Mouse (Mus musculus) megakaryocyte, embryonic 14.5 days (primary cell): ENCODE measurements around the gene Acot7. TPM values are rescaled to one million over a fixed set of nuclear protein-coding genes. Genes with fewer than 3 reads are reported as not detected.

Experiments
- H3K27me3 ChIP-seq: replicated peaks from 2 replicates; pipeline ENCODE3; 2012; ENCODE audit warnings: inconsistent platforms
- H3K36me3 ChIP-seq: replicated peaks from 2 replicates; pipeline ENCODE3; 2012; ENCODE audit warnings: low read length, inconsistent platforms, mixed read lengths
- H3K4me1 ChIP-seq: 2 replicates; pipeline ENCODE4 v1.6.1; 2012; ENCODE audit warnings: inconsistent platforms
- H3K4me3 ChIP-seq: replicated peaks from 2 replicates; pipeline ENCODE3; 2012; ENCODE audit warnings: moderate library complexity, mild to moderate bottlenecking, inconsistent platforms
- H3K9me3 ChIP-seq: 2 replicates; pipeline ENCODE4 v1.6.1; 2012; ENCODE audit warnings: inconsistent platforms
- FLI1 ChIP-seq: IDR thresholded peaks from 2 replicates; pipeline ENCODE4 v1.6.1; 2012; ENCODE audit warnings: low read length, inconsistent platforms, mixed read lengths
- GATA1 ChIP-seq: IDR thresholded peaks from 3 replicates; pipeline ENCODE4 v1.6.1; 2012; ENCODE audit warnings: mixed read lengths, low read length, inconsistent platforms, borderline replicate concordance
- polyA plus RNA-seq: library from polyadenylated mRNA; stranded (reverse); fragments of >175 nt; gene quantifications from 2 replicates; pipeline ENCODE4 v1.2.3, GENCODE M21; 2012; ENCODE audit warnings: low replicate concordance; ENCODE audit not compliant: insufficient read depth

The Acot7 gene
- polyA plus RNA-seq, 1 experiment, result 103 TPM

GRCm38 (mm10) chr4:152283186-152283950, 105.4 kb downstream of the Acot7 start:
- peaks cover 39% of the 10 kb centered on the region for H3K4me1 ChIP-seq
- peak overlapping the region; percentile 88 for H3K4me3 ChIP-seq
- TF ChIP-seq GATA1 (no peak), FLI1 (no peak)
- H3K9me3 ChIP-seq, result no peaks in the 10 kb centered on the region; the same call in 1 of the 2 replicates
- H3K27me3 ChIP-seq, result peaks cover 97% of the 10 kb centered on the region
- no peaks in the 10 kb centered on the region for H3K36me3 ChIP-seq

- H3K4me1 ChIP-seq, result peaks cover 39% of the 10 kb centered on the region
- H3K9me3 ChIP-seq, result no peaks in the 10 kb centered on the region; the same call in 1 of the 2 replicates
- TF ChIP-seq FLI1 (no peak), GATA1 (no peak)
- peaks cover 93% of the 10 kb centered on the region for H3K27me3 ChIP-seq
- H3K36me3 ChIP-seq, result no peaks in the 10 kb centered on the region
- no peak overlapping the region for H3K4me3 ChIP-seq
Observed at GRCm38 (mm10) chr4:152285505-152285904, 107.6 kb downstream of the Acot7 start.

- Histone ChIP-seq H3K4me3 (no peak overlapping the region), H3K36me3 (no peaks in the 10 kb centered on the region), H3K4me1 (peaks cover 41% of the 10 kb centered on the region), H3K9me3 (no peaks in the 10 kb centered on the region; the same call in 1 of the 2 replicates), H3K27me3 (peaks cover 93% of the 10 kb centered on the region)
- TF ChIP-seq GATA1, result no peak
- no peak for TF ChIP-seq FLI1
Observed at GRCm38 (mm10) chr4:152286183-152286582, 108.2 kb downstream of the Acot7 start.

- peaks cover 93% of the 10 kb centered on the region for H3K27me3 ChIP-seq
- no peak for TF ChIP-seq GATA1
- no peak for TF ChIP-seq FLI1
- peak overlapping the region; percentile 1 for H3K4me3 ChIP-seq
- no peaks in the 10 kb centered on the region; the same call in 1 of the 2 replicates for H3K9me3 ChIP-seq
- no peaks in the 10 kb centered on the region for H3K36me3 ChIP-seq
- peaks cover 41% of the 10 kb centered on the region for H3K4me1 ChIP-seq
Observed at GRCm38 (mm10) chr4:152286887-152287286, 109.0 kb downstream of the Acot7 start.

GRCm38 (mm10) chr4:152287317-152288120, 109.6 kb downstream of the Acot7 start:
- H3K27me3 ChIP-seq, result peaks cover 93% of the 10 kb centered on the region
- peaks cover 37% of the 10 kb centered on the region for H3K4me1 ChIP-seq
- no peak for TF ChIP-seq FLI1
- TF ChIP-seq GATA1, result no peak
- H3K9me3 ChIP-seq, result no peaks in the 10 kb centered on the region; the same call in 1 of the 2 replicates
- H3K4me3 ChIP-seq, result peak overlapping the region; percentile 30
- H3K36me3 ChIP-seq, result no peaks in the 10 kb centered on the region

GRCm38 (mm10) chr4:152288398-152288945, 110.5 kb downstream of the Acot7 start:
- H3K4me1 ChIP-seq, result peaks cover 35% of the 10 kb centered on the region
- TF ChIP-seq FLI1 (no peak), GATA1 (no peak)
- H3K4me3 ChIP-seq, result no peak overlapping the region
- no peaks in the 10 kb centered on the region for H3K36me3 ChIP-seq
- H3K27me3 ChIP-seq, result peaks cover 92% of the 10 kb centered on the region
- H3K9me3 ChIP-seq, result no peaks in the 10 kb centered on the region; the same call in 1 of the 2 replicates

GRCm38 (mm10) chr4:152290385-152290784, 112.5 kb downstream of the Acot7 start:
- Histone ChIP-seq H3K4me1 (peaks cover 51% of the 10 kb centered on the region), H3K9me3 (no peaks in the 10 kb centered on the region; the same call in 1 of the 2 replicates), H3K27me3 (peaks cover 76% of the 10 kb centered on the region), H3K36me3 (no peaks in the 10 kb centered on the region), H3K4me3 (no peak overlapping the region)
- TF ChIP-seq GATA1 (no peak), FLI1 (no peak)

GRCm38 (mm10) chr4:152290991-152291390, 113.1 kb downstream of the Acot7 start:
- H3K4me1 ChIP-seq, result peaks cover 55% of the 10 kb centered on the region
- H3K9me3 ChIP-seq, result no peaks in the 10 kb centered on the region; the same call in 1 of the 2 replicates
- peaks cover 70% of the 10 kb centered on the region for H3K27me3 ChIP-seq
- no peak overlapping the region for H3K4me3 ChIP-seq
- TF ChIP-seq GATA1 (no peak), FLI1 (no peak)
- H3K36me3 ChIP-seq, result no peaks in the 10 kb centered on the region

- Histone ChIP-seq H3K27me3 (peaks cover 64% of the 10 kb centered on the region), H3K36me3 (no peaks in the 10 kb centered on the region), H3K9me3 (no peaks in the 10 kb centered on the region; the same call in 1 of the 2 replicates), H3K4me1 (peaks cover 54% of the 10 kb centered on the region), H3K4me3 (no peak within 1 kb of the TSS)
- no peak for TF ChIP-seq GATA1
- TF ChIP-seq FLI1, result no peak
Observed at GRCm38 (mm10) chr4:152291562-152291961, 113.6 kb downstream of the Acot7 start, which contains the start of gene Hes3. Gene Hes3, minus strand, starts transcription at chr4:152291662.
